Mouse (Mus musculus) hindbrain, postnatal 0 days (tissue): ENCODE measurements around the gene Tmem175. TPM values are rescaled to one million over a fixed set of nuclear protein-coding genes. Genes with fewer than 3 reads are reported as not detected.

ENCODE experiments used
- ATAC-seq: fragments of 200-750 bp; cut with Nextera tagmentation; 2 replicates; pipeline ENCODE4 v1.8.0; 2017; ENCODE audit warnings: mild to moderate bottlenecking, moderate TSS enrichment, moderate library complexity
- DNase-seq: peaks from one replicate; pipeline ENCODE4 v3.0.0-alpha.2; 2015; ENCODE audit warnings: low spot score
- H3K27ac ChIP-seq: fragments of 300-500 bp; sonication (generic); 2 replicates; pipeline ENCODE4 v1.5.1; 2014; ENCODE audit warnings: mild to moderate bottlenecking
- H3K27me3 ChIP-seq: fragments of 300-500 bp; sonication (generic); 2 replicates; pipeline ENCODE4 v1.6.1; 2014; ENCODE audit warnings: low read length, mixed read lengths; ENCODE audit not compliant: insufficient read depth
- H3K36me3 ChIP-seq: fragments of 300-500 bp; sonication (generic); 2 replicates; pipeline ENCODE4 v1.6.1; 2014; ENCODE audit warnings: low read length, mixed read lengths; ENCODE audit not compliant: insufficient read depth
- H3K4me1 ChIP-seq: fragments of 300-500 bp; sonication (generic); 2 replicates; pipeline ENCODE4 v1.6.1; 2014; ENCODE audit warnings: antibody characterized with exemption, low read length, mixed read lengths; ENCODE audit not compliant: insufficient read depth
- H3K4me2 ChIP-seq: fragments of 300-500 bp; sonication (generic); 2 replicates; pipeline ENCODE4 v1.6.1; 2014; ENCODE audit warnings: low read depth, mild to moderate bottlenecking, low read length, moderate library complexity, mixed read lengths
- H3K4me3 ChIP-seq: fragments of 300-500 bp; sonication (generic); 2 replicates; pipeline ENCODE4 v1.5.1; 2014; ENCODE audit warnings: low read length
- H3K9ac ChIP-seq: fragments of 300-500 bp; sonication (generic); replicated peaks from 2 replicates; pipeline ENCODE4 v1.6.1; 2014; ENCODE audit warnings: mild to moderate bottlenecking, low read length, moderate library complexity, mixed read lengths
- H3K9me3 ChIP-seq: fragments of 300-500 bp; sonication (generic); 2 replicates; pipeline ENCODE4 v1.6.1; 2016; ENCODE audit warnings: low read length, mixed read lengths
- CTCF ChIP-seq: IDR thresholded peaks from 2 replicates; pipeline ENCODE4 v1.5.1; 2016; ENCODE audit warnings: antibody characterized with exemption, control low read depth, low read depth
- WGBS: fragments of 180-500 bp; shearing (Covaris S2); extraction: QIAGEN DNeasy Blood & Tissue Kit; methylation state at CpG from one replicate; pipeline ENCODE4 v1.1.7; 2014; 5-methylcytosine and 5-hydroxymethylcytosine counted together
- polyA plus RNA-seq: library from polyadenylated mRNA; unstranded; fragments of >200 nt; fragmentation: Nextera tagmentation; extraction: Ambion mirVana; gene quantifications from 2 replicates; pipeline ENCODE4 v1.2.1, GENCODE M21; 2015
- total RNA-seq: library from RNA; depleted of rRNA; stranded (reverse); fragments of >200 nt; gene quantifications from 2 replicates; pipeline ENCODE4 v1.2.3, GENCODE M21; 2014

The Tmem175 gene
- total and polyA plus RNA-seq, 2 experiments from 2014 or later = 38.7 to 43.6 TPM

- peak overlapping the region; percentile 64 for H3K9ac ChIP-seq
- 7% methylated on average over 3 of the region's 3 CpGs for WGBS
- peak overlapping the region; percentile 55 for H3K4me3 ChIP-seq
- TF ChIP-seq CTCF = no peak
- H3K9me3 ChIP-seq = no peaks in the 10 kb centered on the region
- no peak for DNase-seq
- no peaks in the 10 kb centered on the region; the same call in 1 of the 2 replicates for H3K4me1 ChIP-seq
- ATAC-seq = no peak; the same call in 1 of the 2 replicates
- H3K27ac ChIP-seq = peak overlapping the region; percentile 85; the same call in 1 of the 2 replicates
- peaks cover 6% of the 10 kb centered on the region for H3K36me3 ChIP-seq
- H3K4me2 ChIP-seq = peak overlapping the region; percentile 77
- H3K27me3 ChIP-seq = no peaks in the 10 kb centered on the region
These were observed 38.9 kb downstream of the Tmem175 start for GRCm38 (mm10) chr5:108668387-108668932.

- peak; percentile 91 for ATAC-seq
- 5% methylated on average over 43 of the region's 43 CpGs for WGBS
- peak; percentile 81 for TF ChIP-seq CTCF
These were observed 39.7 kb downstream of the Tmem175 start, which contains the start of gene Dgkq for GRCm38 (mm10) chr5:108668977-108669936. Dgkq (minus strand) TSS chr5:108669672.

GRCm38 (mm10) chr5:108669986-108670385 is 40.4 kb downstream of the Tmem175 start:
- H3K4me1 ChIP-seq = no peaks in the 10 kb centered on the region; the same call in 1 of the 2 replicates
- peak overlapping the region; percentile 85 for H3K27ac ChIP-seq
- H3K4me2 ChIP-seq = peak overlapping the region; percentile 77
- peaks cover 6% of the 10 kb centered on the region for H3K36me3 ChIP-seq
- H3K9me3 ChIP-seq = no peaks in the 10 kb centered on the region
- H3K9ac ChIP-seq = peak overlapping the region; percentile 5; the same call in 1 of the 2 replicates
- no peaks in the 10 kb centered on the region for H3K27me3 ChIP-seq
- DNase-seq = no peak
- 0 out of 2 replicates have a peak, but pooled peaks have one; percentile 2 for ATAC-seq
- no peak for TF ChIP-seq CTCF
- 78% methylated on average over 9 of the region's 9 CpGs for WGBS
- no peak overlapping the region for H3K4me3 ChIP-seq

More at GRCm38 (mm10) chr5:108668977-108669936, 39.7 kb downstream of the Tmem175 start, which contains the start of gene Dgkq:
- Histone ChIP-seq H3K27me3 (no peaks in the 10 kb centered on the region), H3K4me3 (peak within 1 kb of the TSS; percentile 55), H3K9me3 (no peaks in the 10 kb centered on the region), H3K27ac (peak within 1 kb of the TSS; percentile 85), H3K4me2 (peak within 1 kb of the TSS; percentile 77), H3K9ac (peak within 1 kb of the TSS; percentile 64), H3K4me1 (no peaks in the 10 kb centered on the region; the same call in 1 of the 2 replicates), H3K36me3 (peaks cover 6% of the 10 kb centered on the region)
- DNase-seq = peak; percentile 91

- ATAC-seq (no peak), DNase-seq (peak; percentile 45)
- TF ChIP-seq CTCF = peak; percentile 58
- H3K27me3 ChIP-seq = no peaks in the 10 kb centered on the region
- H3K36me3 ChIP-seq = peaks cover 6% of the 10 kb centered on the region
- no peak overlapping the region for H3K9ac ChIP-seq
- H3K4me1 ChIP-seq = no peaks in the 10 kb centered on the region; the same call in 1 of the 2 replicates
- H3K27ac ChIP-seq = no peak overlapping the region
- no peak overlapping the region for H3K4me3 ChIP-seq
- H3K9me3 ChIP-seq = no peaks in the 10 kb centered on the region
- no peak overlapping the region for H3K4me2 ChIP-seq
These were observed 41.2 kb downstream of the Tmem175 start for GRCm38 (mm10) chr5:108670785-108671184.

- peaks cover 2% of the 10 kb centered on the region; the same call in 1 of the 2 replicates for H3K4me1 ChIP-seq
- no peak overlapping the region for H3K4me3 ChIP-seq
- TF ChIP-seq CTCF = peak; percentile 32
- peaks cover 6% of the 10 kb centered on the region for H3K36me3 ChIP-seq
- no peak overlapping the region for H3K9ac ChIP-seq
- ATAC-seq (no peak), DNase-seq (no peak)
- H3K4me2 ChIP-seq = no peak overlapping the region
- no peaks in the 10 kb centered on the region for H3K27me3 ChIP-seq
- no peak overlapping the region for H3K27ac ChIP-seq
- 95% methylated on average over 12 of the region's 12 CpGs for WGBS
- H3K9me3 ChIP-seq = no peaks in the 10 kb centered on the region
These were observed 42.2 kb downstream of the Tmem175 start for GRCm38 (mm10) chr5:108671757-108672156.

GRCm38 (mm10) chr5:108674624-108675023 is 45.1 kb downstream of the Tmem175 start:
- Histone ChIP-seq H3K4me3 (no peak overlapping the region), H3K4me1 (peaks cover 7% of the 10 kb centered on the region)
- WGBS = 82% methylated on average over 2 of the region's 2 CpGs

More at GRCm38 (mm10) chr5:108674624-108675023, 45.1 kb downstream of the Tmem175 start:
- Histone ChIP-seq H3K27me3 (no peaks in the 10 kb centered on the region), H3K4me2 (no peak overlapping the region), H3K27ac (no peak overlapping the region), H3K9ac (no peak overlapping the region), H3K9me3 (no peaks in the 10 kb centered on the region), H3K36me3 (peaks cover 6% of the 10 kb centered on the region)
- DNase-seq (no peak), ATAC-seq (no peak)
- TF ChIP-seq CTCF = no peak
